Mouse (Mus musculus) embryonic facial prominence, embryonic 14.5 days (tissue): Measurements from ENCODE around the gene Dctn1. TPM values are rescaled to one million over a fixed set of nuclear protein-coding genes. Genes with fewer than 3 reads are reported as not detected.
A peak's percentile ranks its signal among the peaks of the same experiment; 100 is the strongest.

Source experiments
- ATAC-seq: fragments of 200-750 bp; cut with Nextera tagmentation; 2 replicates; pipeline ENCODE4 v1.8.0; 2017; ENCODE audit warnings: low read depth, moderate number of reproducible peaks, moderate TSS enrichment
- DNase-seq: peaks from one replicate; pipeline ENCODE4 v3.0.0-alpha.2; 2015; ENCODE audit warnings: low spot score
- H3K27ac ChIP-seq: fragments of 300-500 bp; sonication (generic); replicated peaks from 2 replicates; pipeline ENCODE4 v1.5.1; 2014; ENCODE audit warnings: low read depth, mild to moderate bottlenecking, low read length, moderate library complexity
- H3K27me3 ChIP-seq: fragments of 300-500 bp; sonication (generic); replicated peaks from 2 replicates; pipeline ENCODE4 v1.6.1; 2014; ENCODE audit warnings: low read length; ENCODE audit not compliant: control insufficient read depth, insufficient read depth
- H3K36me3 ChIP-seq: fragments of 300-500 bp; sonication (generic); 2 replicates; pipeline ENCODE4 v1.6.1; 2014; ENCODE audit warnings: low read length, mixed read lengths; ENCODE audit not compliant: control insufficient read depth, insufficient read depth
- H3K4me1 ChIP-seq: fragments of 300-500 bp; sonication (generic); 2 replicates; pipeline ENCODE4 v1.6.1; 2014; ENCODE audit warnings: antibody characterized with exemption, low read length; ENCODE audit not compliant: control insufficient read depth, insufficient read depth
- H3K4me2 ChIP-seq: fragments of 300-500 bp; sonication (generic); 2 replicates; pipeline ENCODE4 v1.6.1; 2014; ENCODE audit warnings: low read depth, mild to moderate bottlenecking, low read length, moderate library complexity, mixed read lengths
- H3K4me3 ChIP-seq: fragments of 300-500 bp; sonication (generic); 2 replicates; pipeline ENCODE4 v1.5.1; 2014; ENCODE audit warnings: low read depth, mild to moderate bottlenecking, low read length
- H3K9ac ChIP-seq: fragments of 300-500 bp; sonication (generic); 2 replicates; pipeline ENCODE4 v1.6.1; 2014; ENCODE audit warnings: low read depth, mild to moderate bottlenecking, low read length, moderate library complexity, mixed read lengths
- H3K9me3 ChIP-seq: fragments of 300-500 bp; sonication (generic); 2 replicates; pipeline ENCODE4 v1.6.1; 2016; ENCODE audit warnings: low read length; ENCODE audit not compliant: control insufficient read depth
- WGBS: fragments of 180-500 bp; shearing (Covaris S2); extraction: QIAGEN DNeasy Blood & Tissue Kit; methylation state at CpG from one replicate; pipeline ENCODE4 v1.1.7; 2014; 5-methylcytosine and 5-hydroxymethylcytosine counted together
- polyA plus RNA-seq: library from polyadenylated mRNA; unstranded; fragments of >200 nt; fragmentation: Nextera tagmentation; extraction: Ambion mirVana; gene quantifications from 2 replicates; pipeline ENCODE4 v1.2.1, GENCODE M21; 2014

Gene Dctn1
- polyA plus RNA-seq, 1 experiment from 2014 or later = 84.5 TPM

- H3K27me3 ChIP-seq = no peaks in the 10 kb centered on the region
- H3K4me3 ChIP-seq = no peak overlapping the region
- WGBS = 69% methylated on average over 2 of the region's 2 CpGs
- no peaks in the 10 kb centered on the region for H3K36me3 ChIP-seq
- H3K4me1 ChIP-seq = 0 out of 2 replicates have a peak, but pooled peaks cover 6% of the 10 kb centered on the region
- DNase-seq = no peak
- ATAC-seq = no peak
- H3K9me3 ChIP-seq = no peaks in the 10 kb centered on the region
- no peak overlapping the region for H3K4me2 ChIP-seq
- H3K27ac ChIP-seq = no peak overlapping the region
- H3K9ac ChIP-seq = no peak overlapping the region
Measured at GRCm38 (mm10) chr6:83208050-83208400, 42.3 kb downstream of the Dctn1 start.

- Histone ChIP-seq H3K27me3 (no peaks in the 10 kb centered on the region), H3K9me3 (no peaks in the 10 kb centered on the region), H3K36me3 (no peaks in the 10 kb centered on the region), H3K27ac (no peak overlapping the region), H3K4me3 (no peak overlapping the region), H3K4me2 (no peak overlapping the region), H3K9ac (no peak overlapping the region), H3K4me1 (0 out of 2 replicates have a peak, but pooled peaks cover 6% of the 10 kb centered on the region)
- ATAC-seq = peak; percentile 30
- WGBS = 24% methylated on average over 2 of the region's 2 CpGs
- peak; percentile 65 for DNase-seq
Measured at GRCm38 (mm10) chr6:83210495-83210894, 44.8 kb downstream of the Dctn1 start.

GRCm38 (mm10) chr6:83211526-83211925 lies 45.8 kb downstream of the Dctn1 start:
- DNase-seq = peak; percentile 33
- Histone ChIP-seq H3K4me3 (no peak overlapping the region), H3K27me3 (no peaks in the 10 kb centered on the region), H3K4me1 (0 out of 2 replicates have a peak, but pooled peaks cover 6% of the 10 kb centered on the region), H3K4me2 (no peak overlapping the region), H3K9me3 (no peaks in the 10 kb centered on the region), H3K27ac (no peak overlapping the region), H3K36me3 (no peaks in the 10 kb centered on the region), H3K9ac (no peak overlapping the region)
- WGBS = 24% methylated on average over 5 of the region's 5 CpGs
- peak; percentile 31; the same call in 1 of the 2 replicates for ATAC-seq

- H3K4me2 ChIP-seq = no peak overlapping the region
- 0 out of 2 replicates have a peak, but pooled peaks cover 6% of the 10 kb centered on the region for H3K4me1 ChIP-seq
- DNase-seq (peak; percentile 83), ATAC-seq (peak; percentile 86)
- no peak overlapping the region; the same call in 1 of the 2 replicates for H3K9ac ChIP-seq
- WGBS = 13% methylated on average over 7 of the region's 7 CpGs
- H3K4me3 ChIP-seq = no peak overlapping the region
- no peaks in the 10 kb centered on the region for H3K36me3 ChIP-seq
- no peaks in the 10 kb centered on the region for H3K9me3 ChIP-seq
- no peaks in the 10 kb centered on the region for H3K27me3 ChIP-seq
- no peak overlapping the region for H3K27ac ChIP-seq
Measured at GRCm38 (mm10) chr6:83215002-83215666, 49.4 kb downstream of the Dctn1 start.

- ATAC-seq (no peak), DNase-seq (no peak)
- Histone ChIP-seq H3K4me3 (no peak within 1 kb of the TSS), H3K4me1 (no peaks in the 10 kb centered on the region), H3K9me3 (no peaks in the 10 kb centered on the region), H3K4me2 (no peak within 1 kb of the TSS), H3K27me3 (no peaks in the 10 kb centered on the region), H3K9ac (no peak within 1 kb of the TSS), H3K36me3 (no peaks in the 10 kb centered on the region), H3K27ac (no peak within 1 kb of the TSS)
- 68% methylated on average over 3 of the region's 3 CpGs for WGBS
Measured at GRCm38 (mm10) chr6:83219814-83220213, 54.1 kb downstream of the Dctn1 start, which contains the start of gene Slc4a5. Gene Slc4a5, plus strand, starts transcription at chr6:83219828.

- H3K4me1 ChIP-seq = 0 out of 2 replicates have a peak, but pooled peaks cover 3% of the 10 kb centered on the region
- H3K36me3 ChIP-seq = no peaks in the 10 kb centered on the region
- DNase-seq (no peak), ATAC-seq (no peak)
- 32% methylated on average over 2 of the region's 2 CpGs for WGBS
- H3K27ac ChIP-seq = no peak overlapping the region
- H3K4me3 ChIP-seq = no peak overlapping the region
- H3K9ac ChIP-seq = no peak overlapping the region
- no peaks in the 10 kb centered on the region for H3K9me3 ChIP-seq
- H3K4me2 ChIP-seq = no peak overlapping the region
- no peaks in the 10 kb centered on the region for H3K27me3 ChIP-seq
Measured at GRCm38 (mm10) chr6:83231486-83231885, 65.8 kb downstream of the Dctn1 start.

- DNase-seq (no peak), ATAC-seq (no peak)
- Histone ChIP-seq H3K27me3 (no peaks in the 10 kb centered on the region), H3K27ac (no peak overlapping the region), H3K4me1 (0 out of 2 replicates have a peak, but pooled peaks cover 7% of the 10 kb centered on the region), H3K9me3 (no peaks in the 10 kb centered on the region), H3K36me3 (no peaks in the 10 kb centered on the region), H3K4me3 (no peak overlapping the region), H3K4me2 (no peak overlapping the region), H3K9ac (no peak overlapping the region)
- 73% methylated on average over 4 of the region's 4 CpGs for WGBS
Measured at GRCm38 (mm10) chr6:83233306-83233705, 67.6 kb downstream of the Dctn1 start.

- 5% methylated on average over 14 of the region's 14 CpGs for WGBS
- H3K9me3 ChIP-seq = no peaks in the 10 kb centered on the region
- no peak overlapping the region for H3K27ac ChIP-seq
- H3K27me3 ChIP-seq = peaks cover 2% of the 10 kb centered on the region; the same call in 1 of the 2 replicates
- H3K4me1 ChIP-seq = 0 out of 2 replicates have a peak, but pooled peaks cover 7% of the 10 kb centered on the region
- no peak overlapping the region for H3K9ac ChIP-seq
- H3K36me3 ChIP-seq = no peaks in the 10 kb centered on the region
- ATAC-seq (peak; percentile 81), DNase-seq (peak; percentile 62)
- no peak overlapping the region for H3K4me3 ChIP-seq
- peak overlapping the region; percentile 48 for H3K4me2 ChIP-seq
Measured at GRCm38 (mm10) chr6:83234280-83234741, 68.6 kb downstream of the Dctn1 start.
